ENCODE assay signal across 10 mouse cellular contexts in the genomic region with DNA sequence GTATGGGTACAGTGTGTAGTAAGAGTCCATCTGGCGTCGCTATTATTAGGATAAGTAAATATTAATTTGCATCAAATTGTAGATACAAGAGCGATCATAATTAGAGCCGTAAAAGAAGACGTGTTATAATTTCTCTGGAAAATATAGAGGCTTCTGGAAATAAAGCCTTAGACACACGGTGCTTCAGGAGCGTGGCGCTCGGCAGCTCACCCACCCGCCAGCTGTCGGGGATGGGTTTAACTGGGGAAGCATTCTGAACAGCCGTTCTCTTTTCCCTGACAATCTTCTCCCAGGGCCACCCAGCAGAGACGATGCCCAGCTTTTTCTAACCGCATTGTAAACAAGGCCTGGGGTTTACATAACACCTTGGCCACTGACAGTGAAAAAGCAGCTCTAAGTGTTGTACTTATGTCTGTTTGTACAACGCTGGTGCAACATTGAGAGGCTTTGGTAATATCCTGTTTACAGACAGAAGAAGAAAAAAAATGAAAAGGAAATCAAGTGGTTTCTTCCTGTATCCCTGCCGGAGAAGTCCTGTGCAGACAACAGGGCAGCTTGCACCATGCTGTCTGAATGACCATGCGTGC.
DNase-seq lines count a peak whose midpoint lies in the region; TF ChIP-seq lines count a peak whose summit lies in the region.
"Had no signal": no experiment of that assay in that cellular context is flagged by ENCODE, and none has a peak within 500 bp of the region (broad histone marks: within the 10 kb centered on the region; RNA-seq: fewer than 3 reads in every experiment).

No protein-coding gene starts in this region.

- TF ChIP-seq POLR2A in cortical plate, adult 2 months (IDR thresholded peaks at IDR 0.05; ENCODE audit: extremely low read depth, insufficient read depth, low read length): no peak
- no peak for TF ChIP-seq POLR2A in heart, adult 2 months (IDR thresholded peaks at IDR 0.05; ENCODE audit: insufficient read depth, low read depth, low read length)

- H3K4me3 ChIP-seq in cortical plate, adult 2 months (ENCODE audit: insufficient read depth, low read length): no peak overlapping the region
- no peak overlapping the region for H3K4me3 ChIP-seq in left cerebral cortex, adult 2 months
- H3K4me3 ChIP-seq in heart, adult 2 months: no peak overlapping the region
- H3K4me3 ChIP-seq: forebrain, embryonic 10.5 days; neural tube, embryonic 12.5 days had no signal

- H3K9ac ChIP-seq in heart, adult 2 months (ENCODE audit: low read depth, low read length): no peak overlapping the region
- H3K9ac ChIP-seq: neural tube, embryonic 12.5 days had no signal

- H3K27ac ChIP-seq in cortical plate, adult 2 months (ENCODE audit: insufficient read depth, low read length): peak overlapping the region; percentile 72; the same call in 1 of the 2 replicates
- peak overlapping the region; percentile 86 for H3K27ac ChIP-seq in left cerebral cortex, adult 2 months
- no peak overlapping the region for H3K27ac ChIP-seq in heart, adult 2 months
- H3K27ac ChIP-seq: forebrain, embryonic 10.5 days; neural tube, embryonic 12.5 days had no signal

- H3K4me1 ChIP-seq in cortical plate, adult 2 months (ENCODE audit: control insufficient read depth, insufficient read depth, low read length): peaks cover 8% of the 10 kb centered on the region
- no peaks in the 10 kb centered on the region for H3K4me1 ChIP-seq in heart, adult 2 months (ENCODE audit: control insufficient read depth, insufficient read depth, low read length)
- H3K4me1 ChIP-seq: neural tube, embryonic 12.5 days had no signal

- intact Hi-C loops in left cerebral cortex, adult 2 months (cut with DNase I): loop anchor here (2.0 to 5.0 kb wide), 3 partner anchors 40 to 411 kb away; no protein-coding TSS in a partner anchor
- intact Hi-C loops in heart, adult 2 months (cut with DNase I): no loop called here

- no peaks in the 10 kb centered on the region for H3K36me3 ChIP-seq in heart, adult 2 months (ENCODE audit: control insufficient read depth, insufficient read depth, low read length)
- H3K36me3 ChIP-seq: forebrain, embryonic 10.5 days; neural tube, embryonic 12.5 days had no signal

- DNase-seq in frontal cortex, postnatal 14 days (ENCODE audit: low spot score in 2 of 2): peak; percentile 50 to 58
- peak; percentile 63 to 76 for DNase-seq in left cerebral cortex, adult 2 months (ENCODE audit: extremely low spot score in 1 of 2, low spot score in 2 of 2)
- peak; percentile 68 for DNase-seq in lung, postnatal 25 days (ENCODE audit: low spot score)
- no peak for DNase-seq in kidney, adult 18-20 months
- DNase-seq in cerebellum, postnatal 36 days: no peak
- no peak for DNase-seq in spleen, adult 12 weeks (ENCODE audit: low spot score)
- DNase-seq in heart, adult 2 months: no peak

- 65% methylated on average over 17 of the region's 17 CpGs for WGBS in heart, adult 2 months

- no peak for TF ChIP-seq CTCF in cortical plate, adult 2 months (IDR thresholded peaks at IDR 0.05; ENCODE audit: extremely low read depth, insufficient read depth, low read length)
- no peak for TF ChIP-seq CTCF in left cerebral cortex, adult 2 months (IDR thresholded peaks at IDR 0.05)
- TF ChIP-seq CTCF in heart, adult 2 months (IDR thresholded peaks at IDR 0.05): no peak

- H3K79me2 ChIP-seq in heart, adult 2 months (replicated peaks; ENCODE audit: control insufficient read depth, insufficient read depth, low read length): no peaks in the 10 kb centered on the region

- no peak for TF ChIP-seq EP300 in heart, adult 2 months (IDR thresholded peaks at IDR 0.05; ENCODE audit: insufficient read depth, low read depth, low read length)

- H3K27me3 ChIP-seq in heart, adult 2 months (ENCODE audit: control insufficient read depth, insufficient read depth, low read length): no peaks in the 10 kb centered on the region
- H3K27me3 ChIP-seq: neural tube, embryonic 12.5 days had no signal

Comparison
In these comparisons a context has a peak if more than half of its experiments do, and no peak if none do; other contexts are left out.
1. DNase-seq: peak in frontal cortex, postnatal 14 days (2 of 2), left cerebral cortex, adult 2 months (2 of 2) and lung, postnatal 25 days (single experiment); none in kidney, adult 18-20 months (single experiment), cerebellum, postnatal 36 days (0 of 2), spleen, adult 12 weeks (single experiment) and heart, adult 2 months (0 of 2).